Mouse (Mus musculus) embryonic facial prominence, embryonic 11.5 days (tissue): ENCODE data around the gene Srrm3. TPM values are rescaled to one million over a fixed set of nuclear protein-coding genes. Genes with fewer than 3 reads are reported as not detected.

Experiments
- ATAC-seq: fragments of 200-750 bp; cut with Nextera tagmentation; replicated peaks from 2 replicates; pipeline ENCODE4 v1.8.0; 2017; ENCODE audit warnings: low read depth; ENCODE audit not compliant: insufficient number of reproducible peaks, low FRiP score, low TSS enrichment
- DNase-seq: peaks from one replicate; pipeline ENCODE4 v3.0.0-alpha.2; 2015; ENCODE audit warnings: low spot score
- H3K27ac ChIP-seq: fragments of 300-500 bp; sonication (generic); replicated peaks from 2 replicates; pipeline ENCODE4 v1.5.1; 2014; ENCODE audit warnings: mild to moderate bottlenecking, low read depth, low read length, control low read depth
- H3K27me3 ChIP-seq: fragments of 300-500 bp; sonication (generic); 2 replicates; pipeline ENCODE4 v1.6.1; 2014; ENCODE audit warnings: mild to moderate bottlenecking, low read length, moderate library complexity, mixed read lengths; ENCODE audit not compliant: control insufficient read depth, insufficient read depth
- H3K36me3 ChIP-seq: fragments of 300-500 bp; sonication (generic); replicated peaks from 2 replicates; pipeline ENCODE4 v1.6.1; 2014; ENCODE audit warnings: low read depth, mild to moderate bottlenecking, low read length, moderate library complexity, mixed read lengths; ENCODE audit not compliant: control insufficient read depth, insufficient read depth
- H3K4me1 ChIP-seq: fragments of 300-500 bp; sonication (generic); 2 replicates; pipeline ENCODE4 v1.6.1; 2014; ENCODE audit warnings: low read length, mixed read lengths; ENCODE audit not compliant: control insufficient read depth, insufficient read depth
- H3K4me2 ChIP-seq: fragments of 300-500 bp; sonication (generic); 2 replicates; pipeline ENCODE4 v1.6.1; 2014; ENCODE audit warnings: low read depth, mild to moderate bottlenecking, control low read depth, low read length, moderate library complexity
- H3K4me3 ChIP-seq: fragments of 300-500 bp; sonication (generic); 2 replicates; pipeline ENCODE4 v1.5.1; 2014; ENCODE audit warnings: low read depth, low read length, control low read depth
- H3K9ac ChIP-seq: fragments of 300-500 bp; sonication (generic); replicated peaks from 2 replicates; pipeline ENCODE4 v1.6.1; 2014; ENCODE audit warnings: mild to moderate bottlenecking, control low read depth, low read length
- H3K9me3 ChIP-seq: fragments of 300-500 bp; sonication (generic); replicated peaks from 2 replicates; pipeline ENCODE4 v1.6.1; 2016; ENCODE audit warnings: mild to moderate bottlenecking, low read length, inconsistent platforms, mixed read lengths; ENCODE audit not compliant: control insufficient read depth
- WGBS: fragments of 180-500 bp; shearing (Covaris S2); extraction: QIAGEN DNeasy Blood & Tissue Kit; methylation state at CpG from one replicate; pipeline ENCODE4 v1.1.7; 2014; 5-methylcytosine and 5-hydroxymethylcytosine counted together
- polyA plus RNA-seq: library from polyadenylated mRNA; unstranded; fragments of >200 nt; fragmentation: Nextera tagmentation; extraction: Ambion mirVana; gene quantifications from 2 replicates; pipeline ENCODE4 v1.2.1, GENCODE M21; 2014

Srrm3 gene
- polyA plus RNA-seq, 1 experiment from 2014 or later = 3.2 TPM

GRCm38 (mm10) chr5:135824517-135824916, 17.8 kb downstream of the Srrm3 start:
- no peak overlapping the region for H3K27ac ChIP-seq
- WGBS = 52% methylated on average over 3 of the region's 3 CpGs
- H3K9me3 ChIP-seq = no peaks in the 10 kb centered on the region
- H3K4me1 ChIP-seq = no peaks in the 10 kb centered on the region
- no peak overlapping the region for H3K9ac ChIP-seq
- no peak for ATAC-seq
- no peaks in the 10 kb centered on the region for H3K36me3 ChIP-seq
- no peak for DNase-seq
- no peak overlapping the region for H3K4me2 ChIP-seq
- no peak overlapping the region for H3K4me3 ChIP-seq
- peaks cover 2% of the 10 kb centered on the region; the same call in 1 of the 2 replicates for H3K27me3 ChIP-seq

- H3K9ac ChIP-seq = no peak overlapping the region
- no peak overlapping the region for H3K4me3 ChIP-seq
- H3K27me3 ChIP-seq = no peaks in the 10 kb centered on the region
- H3K4me2 ChIP-seq = no peak overlapping the region
- H3K27ac ChIP-seq = no peak overlapping the region; the same call in 1 of the 2 replicates
- 41% methylated on average over 6 of the region's 6 CpGs for WGBS
- no peak for DNase-seq
- no peaks in the 10 kb centered on the region for H3K36me3 ChIP-seq
- no peak for ATAC-seq
- H3K9me3 ChIP-seq = no peaks in the 10 kb centered on the region
- H3K4me1 ChIP-seq = no peaks in the 10 kb centered on the region
Observed at GRCm38 (mm10) chr5:135826225-135826624, 19.5 kb downstream of the Srrm3 start.

- Histone ChIP-seq H3K27ac (no peak overlapping the region), H3K4me1 (no peaks in the 10 kb centered on the region), H3K36me3 (no peaks in the 10 kb centered on the region), H3K4me2 (no peak overlapping the region), H3K9me3 (no peaks in the 10 kb centered on the region), H3K9ac (no peak overlapping the region), H3K27me3 (no peaks in the 10 kb centered on the region), H3K4me3 (no peak overlapping the region)
- ATAC-seq (no peak), DNase-seq (no peak)
- WGBS = 85% methylated on average over 8 of the region's 8 CpGs
Observed at GRCm38 (mm10) chr5:135829381-135829780, 22.7 kb downstream of the Srrm3 start.

GRCm38 (mm10) chr5:135832729-135833128, 26.0 kb downstream of the Srrm3 start:
- Histone ChIP-seq H3K4me1 (no peaks in the 10 kb centered on the region; the same call in 1 of the 2 replicates), H3K4me2 (no peak overlapping the region), H3K9me3 (no peaks in the 10 kb centered on the region), H3K27me3 (peaks cover 4% of the 10 kb centered on the region; the same call in 1 of the 2 replicates), H3K36me3 (no peaks in the 10 kb centered on the region), H3K9ac (no peak overlapping the region), H3K4me3 (no peak overlapping the region), H3K27ac (no peak overlapping the region)
- ATAC-seq = no peak
- DNase-seq = no peak
- 39% methylated on average over 4 of the region's 4 CpGs for WGBS

GRCm38 (mm10) chr5:135834769-135835491, 28.2 kb downstream of the Srrm3 start:
- H3K9ac ChIP-seq = peak overlapping the region; percentile 34; the same call in 1 of the 2 replicates
- DNase-seq = peak; percentile 91
- H3K27ac ChIP-seq = no peak overlapping the region
- H3K4me3 ChIP-seq = peak overlapping the region; percentile 43
- H3K4me1 ChIP-seq = no peaks in the 10 kb centered on the region; the same call in 1 of the 2 replicates
- peaks cover 4% of the 10 kb centered on the region; the same call in 1 of the 2 replicates for H3K27me3 ChIP-seq
- H3K9me3 ChIP-seq = no peaks in the 10 kb centered on the region
- ATAC-seq = peak; percentile 86
- peak overlapping the region; percentile 83 for H3K4me2 ChIP-seq
- 1% methylated on average over 47 of the region's 47 CpGs for WGBS
- no peaks in the 10 kb centered on the region for H3K36me3 ChIP-seq

GRCm38 (mm10) chr5:135835492-135835858, 28.8 kb downstream of the Srrm3 start:
- DNase-seq = no peak
- 3% methylated on average over 12 of the region's 12 CpGs for WGBS
- Histone ChIP-seq H3K27ac (no peak overlapping the region), H3K9ac (no peak overlapping the region), H3K4me2 (peak overlapping the region; percentile 83), H3K36me3 (no peaks in the 10 kb centered on the region), H3K4me3 (peak overlapping the region; percentile 43), H3K27me3 (peaks cover 4% of the 10 kb centered on the region; the same call in 1 of the 2 replicates), H3K4me1 (no peaks in the 10 kb centered on the region; the same call in 1 of the 2 replicates), H3K9me3 (no peaks in the 10 kb centered on the region)
- peak; percentile 81 for ATAC-seq

GRCm38 (mm10) chr5:135835981-135836380, 29.3 kb downstream of the Srrm3 start:
- Histone ChIP-seq H3K4me3 (no peak overlapping the region), H3K4me1 (no peaks in the 10 kb centered on the region; the same call in 1 of the 2 replicates), H3K36me3 (no peaks in the 10 kb centered on the region), H3K9me3 (no peaks in the 10 kb centered on the region), H3K27me3 (peaks cover 4% of the 10 kb centered on the region; the same call in 1 of the 2 replicates), H3K27ac (no peak overlapping the region), H3K9ac (no peak overlapping the region), H3K4me2 (no peak overlapping the region)
- DNase-seq (no peak), ATAC-seq (no peak)
- WGBS = 24% methylated on average over 12 of the region's 12 CpGs

- Histone ChIP-seq H3K4me3 (no peak overlapping the region), H3K27me3 (no peaks in the 10 kb centered on the region), H3K9ac (no peak overlapping the region), H3K27ac (no peak overlapping the region), H3K36me3 (no peaks in the 10 kb centered on the region), H3K4me1 (no peaks in the 10 kb centered on the region), H3K4me2 (no peak overlapping the region), H3K9me3 (no peaks in the 10 kb centered on the region)
- ATAC-seq (no peak), DNase-seq (no peak)
- WGBS = 79% methylated on average over 6 of the region's 6 CpGs
Observed at GRCm38 (mm10) chr5:135841651-135842050, 35.0 kb downstream of the Srrm3 start.
